Mouse (Mus musculus) retina, adult 2 months (tissue): ENCODE measurements around the gene Bpifb3.
A peak's percentile ranks its signal among the peaks of the same experiment; 100 is the strongest.

Source experiments
- DNase-seq: peaks from one replicate; pipeline ENCODE4 v3.0.0-alpha.2; 2012; ENCODE audit warnings: low read depth, low spot score

Gene Bpifb3

DNA sequence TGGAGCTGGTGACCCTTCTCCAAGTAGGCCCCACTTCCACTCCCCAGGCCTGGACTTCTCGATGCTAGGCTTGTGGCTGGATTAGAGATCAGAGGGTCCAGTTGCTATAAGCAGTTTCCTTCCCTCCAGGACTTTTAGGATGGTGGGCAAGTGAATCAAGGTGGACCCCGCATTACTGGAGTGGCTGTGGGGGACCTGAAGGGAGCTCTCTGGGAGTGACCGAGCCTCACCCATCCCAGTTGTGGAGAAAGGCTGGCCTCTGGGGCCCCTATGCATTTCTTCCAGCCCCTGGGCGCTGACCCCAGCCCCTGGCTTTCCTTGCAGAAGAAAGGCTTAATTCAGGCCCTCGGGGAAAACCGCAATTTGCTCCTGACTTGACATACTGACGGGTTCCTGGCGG lies at the start of gene Bpifb3:
Gene Bpifb3, plus strand, starts transcription at position 301 of the 400 bp plus-strand sequence.
- no peak for DNase-seq

DNA sequence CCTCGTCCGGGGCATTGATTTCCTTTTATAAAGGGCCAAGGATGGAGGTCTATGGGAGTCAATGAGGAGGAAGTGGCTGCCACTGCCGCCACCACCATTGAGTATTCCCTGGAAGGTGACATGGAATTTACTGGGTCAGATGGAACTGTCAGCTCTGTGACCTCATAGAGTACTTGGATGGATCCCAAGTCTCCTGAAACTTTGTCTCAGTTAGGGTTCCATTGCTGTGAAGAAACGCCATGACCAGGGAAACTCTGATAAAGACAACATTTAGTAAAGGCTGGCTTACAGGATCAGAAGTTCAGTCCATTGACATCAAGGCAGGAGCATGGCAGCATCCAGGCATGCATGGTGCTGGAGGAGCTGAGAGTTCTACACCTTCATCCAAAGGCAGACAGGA lies 47.0 kb upstream of the Bpifb3 start, which contains the start of gene Sun5:
Gene Sun5, minus strand, starts transcription at position 101 of the 400 bp plus-strand sequence.
- no peak for DNase-seq

DNA sequence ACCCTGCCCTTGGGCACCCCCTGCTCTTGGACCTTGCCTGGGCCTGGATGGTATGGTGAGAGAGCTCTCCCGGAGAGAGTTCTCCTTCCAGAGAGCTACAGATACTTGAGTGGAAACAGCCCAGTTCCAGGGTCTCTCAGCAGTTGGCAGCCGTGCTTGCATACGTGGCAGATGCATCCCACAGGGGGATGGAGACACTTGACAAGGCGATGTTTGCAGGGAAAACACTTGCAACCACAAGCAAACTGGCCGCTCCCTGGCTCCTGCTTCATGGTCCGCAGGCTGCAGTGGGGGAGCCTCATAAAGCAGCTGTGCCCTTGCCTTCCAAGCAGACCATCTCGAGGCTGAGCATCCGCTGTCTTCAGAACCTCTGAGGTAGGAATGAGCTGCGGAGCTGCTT lies 43.3 kb upstream of the Bpifb3 start, which contains the start of gene Bpifb2:
Gene Bpifb2, plus strand, starts transcription at position 301 of the 400 bp plus-strand sequence.
- DNase-seq, result no peak

DNA sequence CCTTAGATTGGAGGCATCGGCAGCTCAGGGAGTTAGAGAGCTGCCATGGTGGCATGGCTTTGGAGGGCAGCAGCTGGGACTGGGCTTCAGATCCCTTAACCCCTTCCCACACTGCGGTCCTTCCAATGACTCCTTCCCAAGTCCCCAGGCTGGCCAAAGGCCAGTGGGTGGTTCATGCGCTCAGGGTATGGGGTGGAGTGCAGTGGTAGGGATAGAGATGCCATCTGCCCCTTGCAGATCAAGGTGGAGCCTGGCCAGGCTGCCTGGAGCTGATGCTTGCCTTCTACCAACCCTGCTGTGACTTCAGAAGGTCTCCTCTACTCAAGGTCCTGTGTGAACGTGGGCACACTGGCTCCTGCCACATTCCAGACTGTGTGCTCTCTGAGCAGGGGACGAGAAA lies 18.9 kb upstream of the Bpifb3 start:
- DNase-seq, result no peak

DNA sequence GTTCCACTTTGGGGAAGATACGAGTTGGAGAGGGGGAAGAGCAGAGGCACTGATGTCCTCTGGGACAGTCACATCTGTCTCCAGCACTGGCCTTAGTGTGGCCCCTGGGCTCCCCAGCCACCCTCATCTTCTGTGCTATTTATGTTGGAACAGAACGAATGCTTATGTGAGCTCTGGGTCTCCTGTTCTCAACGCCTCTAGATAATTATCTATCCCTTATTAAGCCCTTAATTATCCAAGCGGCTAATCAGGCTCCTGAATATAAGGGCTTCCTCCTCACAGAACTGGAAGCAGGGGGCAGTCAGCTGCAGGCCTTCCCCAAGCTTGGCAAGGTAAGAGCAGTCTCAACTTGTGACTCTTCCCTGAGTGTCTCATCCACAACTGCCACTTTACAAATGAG lies 17.9 kb upstream of the Bpifb3 start, which contains the start of gene Bpifb6:
Gene Bpifb6, plus strand, starts transcription at position 301 of the 400 bp plus-strand sequence.
- DNase-seq, result no peak

DNA sequence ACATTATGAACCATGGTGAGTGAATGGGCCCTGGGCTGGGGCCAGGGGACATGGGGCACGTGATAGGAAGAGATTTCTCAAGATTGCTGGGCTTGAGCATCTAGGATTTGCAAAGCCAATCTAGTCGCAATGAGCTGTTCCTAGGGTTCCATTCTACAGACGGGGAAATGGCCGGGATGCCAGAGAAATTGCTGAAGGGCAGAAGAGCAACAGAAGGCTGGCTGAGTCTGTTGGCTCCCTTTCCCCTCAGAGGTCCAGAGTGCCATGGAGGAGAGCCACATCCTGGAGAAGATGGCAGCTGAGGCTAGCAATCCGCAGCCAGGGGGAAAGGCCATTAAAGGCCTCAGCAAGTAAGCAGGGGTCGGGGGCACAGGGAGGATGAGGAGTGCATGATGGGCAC lies 15.3 kb upstream of the Bpifb3 start:
- DNase-seq, result no peak

DNA sequence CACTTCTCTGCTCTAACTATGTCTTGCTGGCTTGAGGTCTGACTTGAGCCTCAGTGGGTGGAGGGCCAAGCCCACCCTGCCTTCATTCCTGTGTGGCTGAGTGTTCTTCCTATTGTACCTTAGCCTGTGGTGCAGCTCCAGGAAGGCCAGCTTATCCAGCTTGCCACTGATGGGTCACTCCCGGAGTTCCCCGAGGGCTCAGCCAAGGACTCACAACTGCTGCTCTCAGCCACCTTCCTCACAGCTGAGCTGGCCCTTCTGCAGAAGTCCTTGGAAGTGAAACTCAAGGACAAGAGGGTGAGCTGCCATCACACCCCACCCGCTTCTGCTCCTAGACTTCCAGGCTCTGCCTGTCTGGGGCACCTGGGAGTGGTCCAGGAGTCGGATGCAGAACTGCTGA lies 11.4 kb upstream of the Bpifb3 start:
- DNase-seq, result no peak

DNA sequence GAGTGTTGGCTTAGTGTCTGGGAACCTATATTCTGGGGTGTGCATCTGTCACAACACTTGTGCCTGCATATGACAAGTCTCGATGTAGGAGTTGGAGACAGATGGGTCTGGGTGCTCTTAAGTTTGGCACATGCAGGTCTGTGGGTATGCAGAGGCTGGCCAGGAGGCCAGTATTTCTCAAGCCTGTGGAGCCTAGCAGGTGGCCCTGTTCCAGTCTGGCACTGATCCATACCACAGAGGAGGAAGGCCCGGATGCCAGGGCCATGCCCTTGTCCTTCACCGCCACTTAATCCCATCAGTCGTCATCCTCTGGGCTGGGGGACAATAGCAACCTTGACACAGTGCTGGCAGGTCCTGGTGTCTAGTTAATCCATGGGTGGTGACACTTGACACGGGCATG lies 3.9 kb upstream of the Bpifb3 start:
- DNase-seq, result no peak

DNA sequence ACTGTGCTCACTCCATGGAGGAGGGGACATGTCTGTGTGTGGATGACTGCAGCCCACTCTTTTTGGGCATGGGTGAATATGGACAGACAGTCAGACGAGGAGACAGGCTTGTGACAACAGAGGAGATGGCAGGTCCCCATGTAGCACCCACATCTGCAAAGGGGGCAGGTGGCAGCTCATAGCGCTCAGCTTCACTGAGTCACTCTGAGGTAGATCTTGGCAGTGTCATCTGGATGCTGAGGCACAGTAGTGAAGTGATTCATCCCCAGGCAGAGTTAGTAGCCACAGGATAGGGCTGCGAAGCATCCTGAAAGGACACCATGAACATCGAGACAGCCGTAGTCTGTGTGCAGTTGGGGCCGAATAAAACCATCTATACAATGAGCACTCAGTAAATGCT lies 3.2 kb downstream of the Bpifb3 start:
- DNase-seq, result no peak

DNA sequence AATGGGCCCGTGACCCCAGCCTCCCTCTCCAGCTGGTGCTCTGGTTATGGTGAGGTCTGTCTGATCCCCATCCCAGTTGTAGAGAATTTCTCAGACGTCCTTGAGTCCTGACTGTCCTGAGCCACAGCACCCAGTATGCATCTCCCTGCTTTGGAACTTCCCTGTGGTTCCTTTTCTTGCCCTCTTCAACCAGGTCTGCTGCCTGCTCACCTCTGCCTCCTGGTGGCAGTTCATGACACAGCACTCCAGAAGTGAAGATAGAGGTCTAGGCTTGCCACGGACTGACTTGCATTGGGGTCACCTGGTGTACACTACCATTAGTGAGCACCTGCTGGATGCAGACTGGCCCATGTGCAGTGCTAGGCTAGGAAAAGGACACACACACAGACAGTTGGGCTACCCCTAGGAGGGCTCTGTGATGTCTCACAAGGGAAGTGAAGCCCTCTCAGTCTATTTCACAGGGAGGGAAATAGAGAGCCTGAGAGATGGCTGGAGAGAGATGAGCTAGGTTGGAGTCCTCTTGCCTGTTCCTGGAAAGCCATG lies 11.9 kb downstream of the Bpifb3 start:
- DNase-seq, result peak; percentile 32

DNA sequence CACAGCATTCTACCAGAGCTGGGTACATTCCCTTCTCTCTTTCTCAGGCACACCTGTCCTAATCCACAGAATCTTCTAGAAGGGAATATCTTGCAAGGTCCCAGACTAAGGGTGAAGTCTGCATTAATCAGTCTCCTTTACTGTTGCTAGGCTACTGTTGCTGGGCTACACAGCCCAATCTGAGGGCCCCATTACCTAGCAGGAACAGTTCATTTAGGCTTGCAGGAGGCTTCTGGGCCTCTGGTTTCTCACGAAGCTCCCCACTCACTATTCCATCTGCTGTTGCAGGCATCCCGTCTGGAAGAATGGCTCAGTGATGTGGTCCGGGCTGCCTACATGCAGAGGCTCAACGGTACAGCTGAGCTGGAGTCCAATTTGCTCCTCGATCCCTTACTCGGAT lies 13.1 kb downstream of the Bpifb3 start:
- DNase-seq, result no peak

DNA sequence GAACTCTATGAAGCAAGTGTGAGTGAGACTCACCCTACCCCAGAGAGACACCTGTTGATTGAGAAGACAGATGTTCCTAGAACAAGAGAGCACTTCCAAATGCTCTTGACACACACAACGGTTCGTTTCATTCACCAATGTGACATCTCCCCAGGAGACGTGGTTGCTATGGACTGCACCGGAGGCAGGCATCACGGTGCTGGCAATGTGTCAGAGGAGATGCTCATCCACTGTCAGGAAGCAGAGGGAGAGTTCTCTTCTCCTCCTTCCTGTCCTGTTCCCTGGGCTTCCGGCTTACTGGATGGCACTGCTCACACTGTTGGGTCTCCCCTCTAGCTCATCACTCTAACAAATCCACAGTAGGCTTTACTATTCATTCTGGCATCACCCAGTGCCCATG lies 15.3 kb downstream of the Bpifb3 start:
- DNase-seq, result no peak

DNA sequence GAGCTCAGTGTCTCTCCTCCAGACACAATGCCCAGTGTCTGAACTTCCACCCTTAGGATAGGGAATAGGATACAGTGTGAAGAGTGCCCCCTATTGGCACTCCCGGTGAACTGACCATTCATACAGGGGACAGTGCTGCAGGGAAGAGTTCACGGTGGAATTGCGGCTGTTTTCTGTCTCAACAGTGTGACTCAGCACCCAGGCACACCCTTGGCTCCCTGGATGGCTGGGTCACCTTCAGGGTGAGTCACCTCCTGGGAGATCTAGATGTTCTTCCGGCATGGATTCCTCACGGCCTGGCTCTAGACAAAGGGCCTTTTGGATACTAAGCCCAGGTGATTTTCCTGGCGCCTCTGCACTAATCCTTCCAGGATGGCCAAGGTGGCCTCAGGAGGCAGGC lies 17.3 kb downstream of the Bpifb3 start:
- DNase-seq, result no peak

DNA sequence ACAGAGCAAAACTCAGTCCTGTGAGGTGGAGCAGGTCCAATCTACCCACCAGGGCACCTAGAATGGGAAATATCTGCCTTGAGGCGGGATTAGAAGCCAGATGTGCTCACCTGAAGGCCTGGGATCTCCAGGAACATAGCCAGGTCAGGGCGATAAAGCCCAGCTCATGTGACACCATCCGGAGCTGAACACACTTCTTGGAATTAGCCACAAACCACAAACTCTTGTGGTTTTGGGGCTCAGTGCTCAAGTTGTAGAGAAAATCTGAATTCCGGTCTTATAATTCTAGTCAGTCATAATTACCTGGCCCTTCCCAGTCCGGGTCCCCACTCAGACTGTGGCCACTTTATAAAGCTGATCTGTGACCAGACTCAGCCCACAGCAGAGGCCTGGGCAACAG lies 19.8 kb downstream of the Bpifb3 start, which contains the start of gene Bpifb4:
Gene Bpifb4, plus strand, starts transcription at position 370 of the 400 bp plus-strand sequence.
- no peak for DNase-seq

DNA sequence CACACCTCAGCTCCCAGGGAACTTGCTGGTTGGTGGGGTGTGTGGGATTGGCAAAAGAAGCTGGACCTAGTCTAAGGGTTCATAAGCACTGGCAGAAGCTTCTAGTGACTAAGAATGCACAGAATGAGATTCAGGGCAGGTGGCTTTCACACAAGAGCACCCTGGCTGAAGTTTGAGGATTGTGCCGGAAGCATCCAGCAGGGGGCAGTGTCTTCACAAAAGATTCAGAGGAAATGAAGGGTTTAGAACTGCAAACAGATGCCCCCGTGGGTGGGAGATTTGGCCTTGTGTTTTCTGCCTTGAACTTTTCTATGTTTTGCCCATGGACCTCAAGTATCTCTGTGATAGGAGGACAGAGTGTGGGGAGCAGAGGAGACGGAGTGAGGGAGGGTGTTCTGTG lies 25.5 kb downstream of the Bpifb3 start:
- DNase-seq, result peak; percentile 25

DNA sequence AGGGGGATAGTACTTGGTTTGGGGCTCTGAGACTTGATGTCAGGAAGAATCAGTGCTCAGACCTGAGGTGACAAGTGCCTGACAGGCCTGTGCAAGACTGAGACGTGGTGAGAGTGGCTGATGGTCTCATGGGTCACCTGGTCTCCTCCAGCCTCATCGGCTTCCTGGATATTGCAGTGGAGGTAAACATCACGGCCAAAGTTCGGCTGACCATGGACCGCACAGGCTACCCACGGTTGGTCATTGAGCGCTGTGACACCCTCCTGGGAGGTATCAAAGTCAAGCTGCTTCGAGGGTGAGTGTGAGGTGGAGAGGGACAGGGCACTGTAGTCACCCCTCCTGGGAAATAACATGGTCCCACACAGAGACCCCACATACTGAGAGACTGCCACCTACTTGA lies 26.5 kb downstream of the Bpifb3 start:
- no peak for DNase-seq

DNA sequence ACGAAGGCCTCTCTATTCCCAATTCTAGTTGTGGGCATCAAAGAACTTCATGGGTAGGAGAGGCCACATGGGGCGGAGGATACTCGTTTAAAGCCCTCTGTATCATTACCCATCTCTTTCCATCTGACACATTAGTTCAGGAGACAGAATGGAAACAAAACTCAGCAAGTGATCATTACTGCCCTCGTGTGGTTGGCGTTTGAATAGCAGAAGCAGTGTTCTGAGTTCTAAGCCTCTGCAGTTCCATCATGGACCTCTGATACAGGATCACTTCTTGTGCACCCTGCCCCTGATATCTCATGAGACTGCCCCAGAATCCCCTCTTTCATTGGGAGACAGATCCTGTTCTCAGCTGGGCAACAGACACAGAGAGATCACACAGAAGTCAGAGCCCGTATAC lies 34.9 kb downstream of the Bpifb3 start:
- peak; percentile 20 for DNase-seq

DNA sequence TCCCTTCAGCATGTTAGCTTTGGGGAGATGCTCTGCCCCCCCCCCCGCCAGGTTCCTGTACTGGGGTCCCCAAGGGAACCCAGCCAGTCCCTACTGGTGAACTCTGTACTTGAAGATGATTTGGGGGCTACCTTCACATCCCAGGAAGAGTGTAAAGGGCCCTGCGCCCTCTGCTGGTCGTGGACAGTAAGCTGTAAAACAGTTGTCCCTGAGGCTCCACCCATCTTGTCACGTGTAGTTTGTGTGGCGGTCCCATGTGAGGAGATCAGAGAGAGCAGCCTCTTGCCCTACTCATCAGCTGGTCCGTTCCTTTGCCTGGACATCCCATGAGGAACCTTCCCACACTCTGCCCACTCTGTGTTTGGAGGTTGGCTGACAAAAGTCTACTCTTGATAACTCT lies 35.8 kb downstream of the Bpifb3 start:
- DNase-seq, result peak; percentile 18

DNA sequence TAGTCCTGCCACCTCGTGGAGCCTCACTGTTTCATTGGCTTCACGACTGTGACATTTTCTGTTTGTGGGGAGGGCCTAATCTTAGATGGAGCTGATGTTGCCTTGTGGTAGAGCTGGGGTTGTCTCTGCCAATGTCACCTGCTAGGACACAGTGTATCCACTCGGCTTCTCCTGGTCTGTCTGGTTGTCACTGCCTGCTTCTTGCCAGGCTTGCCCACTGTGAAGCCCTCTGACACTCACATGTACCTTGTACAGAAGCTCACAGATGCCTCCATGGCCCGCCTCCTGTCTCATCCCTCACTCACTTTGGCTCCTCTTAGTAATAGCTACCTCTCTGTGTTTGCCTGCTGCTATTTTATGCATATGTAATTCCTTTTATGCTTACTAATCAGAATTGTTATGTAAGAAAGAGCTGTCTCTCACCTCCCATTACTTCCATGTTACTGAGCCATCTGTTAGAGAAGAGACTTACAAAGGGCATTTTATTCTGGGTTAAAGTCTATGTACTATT lies 44.8 kb downstream of the Bpifb3 start:
- no peak for DNase-seq

DNA sequence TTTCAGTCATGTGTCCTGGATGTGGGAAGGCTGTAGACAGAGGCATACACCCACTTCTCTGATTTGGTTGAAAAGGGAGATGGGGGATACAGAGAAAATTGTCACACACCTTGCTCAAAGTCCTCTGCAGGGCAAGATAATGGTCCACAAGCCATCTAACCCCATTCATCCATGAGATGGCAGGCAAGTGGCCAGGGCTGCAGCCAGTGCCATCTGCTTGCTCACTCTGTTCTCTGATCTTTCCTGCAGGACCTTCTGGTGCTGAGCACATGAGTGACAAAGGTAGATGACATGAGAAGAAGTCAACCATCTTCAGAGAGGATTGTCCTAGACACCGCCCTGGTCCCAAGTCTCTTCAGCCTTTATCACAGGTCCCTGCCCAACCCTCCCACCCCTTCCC lies 45.3 kb downstream of the Bpifb3 start:
- DNase-seq, result no peak

DNA sequence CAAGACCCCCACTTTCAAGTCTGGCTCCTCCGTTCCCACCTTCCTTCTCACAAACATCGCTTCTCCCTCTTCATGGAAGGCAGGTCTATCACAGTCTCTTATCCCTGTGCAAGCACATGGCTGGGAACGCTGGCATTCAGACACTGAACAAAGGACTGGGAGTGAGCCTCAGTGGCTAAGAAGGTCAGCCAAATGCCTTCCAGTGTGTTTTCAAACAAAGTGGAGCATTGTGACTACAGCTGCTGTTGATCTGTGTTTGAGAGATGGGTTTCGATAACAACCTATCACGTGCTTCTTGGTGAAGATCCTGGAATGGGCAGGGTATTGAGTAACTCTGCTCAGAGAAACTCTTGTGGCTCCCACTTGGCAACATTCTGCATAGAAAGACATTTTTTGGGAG lies 52.2 kb downstream of the Bpifb3 start:
- no peak for DNase-seq

DNA sequence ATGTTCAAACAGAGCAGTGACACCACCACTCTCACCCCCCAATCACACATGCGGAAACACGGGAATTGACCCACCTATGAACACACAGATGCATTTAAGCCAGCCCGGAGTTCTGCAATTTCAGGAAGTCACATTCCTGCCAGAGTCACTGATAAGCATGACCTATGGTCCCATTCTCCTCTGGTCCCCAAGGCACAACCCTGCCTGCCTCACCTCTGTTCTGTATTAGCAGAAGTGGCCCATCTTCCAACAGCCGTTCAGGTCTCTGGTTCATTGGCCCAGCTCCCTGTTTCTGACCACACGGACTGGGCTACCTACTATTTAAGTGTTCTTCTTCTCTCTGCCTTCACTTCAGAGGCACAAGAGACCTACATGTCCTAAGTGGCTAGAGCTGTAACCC lies 56.6 kb downstream of the Bpifb3 start, which contains the start of gene Bpifa6:
Gene Bpifa6, plus strand, starts transcription at position 364 of the 400 bp plus-strand sequence.
- no peak for DNase-seq
